15 mouse cellular contexts compared by ENCODE assay signal in genomic region chr9:3328054-3328595, GRCm38 (mm10). TPM values are rescaled to one million over a fixed set of nuclear protein-coding genes. Genes with fewer than 3 reads are reported as not detected.
DNase-seq lines count a peak whose midpoint lies in the region; ATAC-seq and TF ChIP-seq lines count a peak whose summit lies in the region.
"Had no signal": no experiment of that assay in that cellular context is flagged by ENCODE, and none has a peak within 500 bp of the region (broad histone marks: within the 10 kb centered on the region; RNA-seq: fewer than 3 reads in every experiment).

No protein-coding gene starts in this region.

- H3K36me3 ChIP-seq in stomach, embryonic 14.5 days (ENCODE audit: control insufficient read depth, insufficient read depth, low read length), result no peaks in the 10 kb centered on the region
- H3K36me3 ChIP-seq in stomach, postnatal 0 days (ENCODE audit: control insufficient read depth, insufficient read depth, low read length), result no peaks in the 10 kb centered on the region
- no peaks in the 10 kb centered on the region for H3K36me3 ChIP-seq in intestine, embryonic 15.5 days
- no peaks in the 10 kb centered on the region for H3K36me3 ChIP-seq in liver, embryonic 15.5 days (replicated peaks)
- H3K36me3 ChIP-seq: midbrain, embryonic 15.5 days had no signal

- no peak overlapping the region for H3K9ac ChIP-seq in stomach, embryonic 14.5 days (replicated peaks; ENCODE audit: low read depth, low read length)
- no peak overlapping the region for H3K9ac ChIP-seq in stomach, postnatal 0 days (ENCODE audit: low read length)
- no peak overlapping the region for H3K9ac ChIP-seq in intestine, embryonic 15.5 days
- peak overlapping the region; percentile 45; the same call in 1 of the 2 replicates for H3K9ac ChIP-seq in liver, embryonic 15.5 days
- H3K9ac ChIP-seq: lung, embryonic 14.5 days; midbrain, embryonic 15.5 days had no signal

- no peaks in the 10 kb centered on the region for H3K4me1 ChIP-seq in stomach, embryonic 14.5 days (ENCODE audit: control insufficient read depth, insufficient read depth, low read length)
- no peaks in the 10 kb centered on the region for H3K4me1 ChIP-seq in stomach, postnatal 0 days (replicated peaks; ENCODE audit: control insufficient read depth, insufficient read depth)
- H3K4me1 ChIP-seq in intestine, embryonic 15.5 days (replicated peaks), result no peaks in the 10 kb centered on the region
- peaks cover 55% of the 10 kb centered on the region for H3K4me1 ChIP-seq in liver, embryonic 15.5 days (replicated peaks)
- H3K4me1 ChIP-seq: midbrain, embryonic 15.5 days had no signal

- no peak for TF ChIP-seq CTCF in stomach, postnatal 0 days (IDR thresholded peaks at IDR 0.05; ENCODE audit: low read depth)

- H3K4me2 ChIP-seq in stomach, embryonic 14.5 days (replicated peaks; ENCODE audit: low read depth, low read length), result no peak overlapping the region
- H3K4me2 ChIP-seq in stomach, postnatal 0 days (replicated peaks; ENCODE audit: low read depth), result no peak overlapping the region
- peak overlapping the region; percentile 3; the same call in 1 of the 2 replicates for H3K4me2 ChIP-seq in intestine, embryonic 15.5 days (replicated peaks)
- H3K4me2 ChIP-seq in liver, embryonic 15.5 days, result peak overlapping the region; percentile 67
- H3K4me2 ChIP-seq: lung, embryonic 14.5 days; midbrain, embryonic 15.5 days had no signal

- no peak overlapping the region for H3K27ac ChIP-seq in stomach, embryonic 14.5 days (ENCODE audit: low read length)
- no peak overlapping the region for H3K27ac ChIP-seq in stomach, postnatal 0 days (replicated peaks)
- no peak overlapping the region for H3K27ac ChIP-seq in intestine, embryonic 15.5 days
- peak overlapping the region; percentile 93 for H3K27ac ChIP-seq in liver, embryonic 15.5 days (replicated peaks)
- H3K27ac ChIP-seq: layer of hippocampus, adult 2 months; left cerebral cortex, adult 2 months; midbrain, embryonic 15.5 days had no signal

- 32% methylated on average over 3 of the region's 3 CpGs for WGBS in stomach, embryonic 14.5 days
- 25% methylated on average over 3 of the region's 3 CpGs for WGBS in stomach, postnatal 0 days
- WGBS in intestine, embryonic 15.5 days, result 24% methylated on average over 3 of the region's 3 CpGs
- WGBS in liver, embryonic 15.5 days (ENCODE audit: insufficient replicate concordance), result 7% methylated on average over 3 of the region's 3 CpGs

- H3K27me3 ChIP-seq in stomach, embryonic 14.5 days (ENCODE audit: control insufficient read depth, insufficient read depth, low read length), result no peaks in the 10 kb centered on the region
- no peaks in the 10 kb centered on the region for H3K27me3 ChIP-seq in stomach, postnatal 0 days (ENCODE audit: control insufficient read depth, insufficient read depth, low read length)
- H3K27me3 ChIP-seq in intestine, embryonic 15.5 days (replicated peaks), result no peaks in the 10 kb centered on the region
- H3K27me3 ChIP-seq in liver, embryonic 15.5 days, result no peaks in the 10 kb centered on the region
- H3K27me3 ChIP-seq: midbrain, embryonic 15.5 days had no signal

- ATAC-seq in stomach, embryonic 14.5 days (ENCODE audit: insufficient number of reproducible peaks, insufficient read depth, low FRiP score, low read depth), result peak; percentile 49; the same call in 1 of the 2 replicates
- ATAC-seq in stomach, postnatal 0 days (ENCODE audit: low FRiP score, low TSS enrichment), result no peak
- ATAC-seq in intestine, embryonic 15.5 days, result peak; percentile 90
- peak; percentile 82 for ATAC-seq in liver, embryonic 15.5 days (ENCODE audit: insufficient read depth)
- ATAC-seq: forebrain, embryonic 16.5 days; midbrain, embryonic 15.5 days had no signal

- DNase-seq in stomach, postnatal 0 days (ENCODE audit: low spot score), result no peak
- no peak for DNase-seq in lung, postnatal 14 days
- no peak for DNase-seq in ovary, postnatal 14 days (ENCODE audit: low spot score)
- DNase-seq in kidney, postnatal 25 days, result no peak
- DNase-seq: cerebellum, adult 11 months; cerebellum, postnatal 14 days; lung, embryonic 14.5 days; right cerebral cortex, adult 18-20 months had no signal

- no peaks in the 10 kb centered on the region for H3K9me3 ChIP-seq in stomach, embryonic 14.5 days (ENCODE audit: control insufficient read depth, low read depth, low read length)
- H3K9me3 ChIP-seq in stomach, postnatal 0 days (ENCODE audit: control insufficient read depth, low read length), result no peaks in the 10 kb centered on the region
- no peaks in the 10 kb centered on the region for H3K9me3 ChIP-seq in intestine, embryonic 15.5 days
- H3K9me3 ChIP-seq in liver, embryonic 15.5 days (replicated peaks), result no peaks in the 10 kb centered on the region
- H3K9me3 ChIP-seq: midbrain, embryonic 15.5 days had no signal

- no peak for TF ChIP-seq EP300 in stomach, postnatal 0 days (optimal IDR thresholded peaks at IDR 0.05)

- no peak overlapping the region for H3K4me3 ChIP-seq in stomach, embryonic 14.5 days (ENCODE audit: low read depth, low read length)
- H3K4me3 ChIP-seq in stomach, postnatal 0 days (ENCODE audit: low read depth, low read length), result no peak overlapping the region
- no peak overlapping the region for H3K4me3 ChIP-seq in intestine, embryonic 15.5 days (replicated peaks)
- H3K4me3 ChIP-seq in liver, embryonic 15.5 days (replicated peaks), result peak overlapping the region; percentile 5; the same call in 1 of the 2 replicates
- H3K4me3 ChIP-seq: layer of hippocampus, adult 2 months; left cerebral cortex, adult 2 months; midbrain, embryonic 15.5 days had no signal

RNA-seq across cellular contexts. Expression of gene Alkbh8, which starts 6.8 kb away (rescaled TPM):
- polyA plus RNA-seq in stomach, embryonic 14.5 days (2014; fragmentation: Nextera tagmentation; extraction: Ambion mirVana), result 31.5 and 33.3 TPM in 2 replicates
- polyA plus RNA-seq in stomach, postnatal 0 days (2015; fragmentation: Nextera tagmentation; extraction: Ambion mirVana), result 7.9 and 8.7 TPM in 2 replicates
- polyA plus RNA-seq in intestine, embryonic 15.5 days (2015; fragmentation: Nextera tagmentation; extraction: Ambion mirVana), result 21.0 and 21.5 TPM in 2 replicates
- 16.7 and 17.4 TPM in 2 replicates for polyA plus RNA-seq in liver, embryonic 15.5 days (2015; fragmentation: Nextera tagmentation; extraction: Ambion mirVana)

Comparison
In these comparisons a context has a peak if more than half of its experiments do, and no peak if none do; other contexts are left out.
1. H3K4me2 ChIP-seq: peak in intestine, embryonic 15.5 days (single experiment) and liver, embryonic 15.5 days (single experiment); none in stomach, embryonic 14.5 days (single experiment) and stomach, postnatal 0 days (single experiment).